Mouse (Mus musculus) gastrocnemius, postnatal 10 days (tissue): ENCODE data around the gene Galnt10. TPM values are rescaled to one million over a fixed set of nuclear protein-coding genes. Genes with fewer than 3 reads are reported as not detected.
"Not testable (repeated sequence)": the region's sequence is repeated elsewhere in the genome, so short reads cannot be mapped to it uniquely, and the experiment has no call there.

ENCODE experiments used
- DNase-seq: peaks from one replicate; pipeline ENCODE4 v3.0.0; 2021; ENCODE audit warnings: mixed read lengths
- total RNA-seq, 2 experiments: library from RNA; stranded (reverse); gene quantifications; 2 replicates each; pipeline ENCODE4 v1.2.3; 2021

Gene Galnt10
- total RNA-seq, 2 experiments from 2014 or later: 13.0 to 15.7 TPM

GRCm38 (mm10) chr11:57790866-57791535 lies 145.8 kb downstream of the Galnt10 start:
- DNase-seq: no peak

- DNase-seq: no peak
These were observed 149.8 kb downstream of the Galnt10 start for GRCm38 (mm10) chr11:57795086-57795485.

GRCm38 (mm10) chr11:57797828-57798227 lies 152.6 kb downstream of the Galnt10 start:
- DNase-seq: no peak

- DNase-seq: no peak
These were observed 154.2 kb downstream of the Galnt10 start for GRCm38 (mm10) chr11:57799456-57799855.

- no peak for DNase-seq
These were observed 155.2 kb downstream of the Galnt10 start for GRCm38 (mm10) chr11:57800266-57800951.

GRCm38 (mm10) chr11:57800971-57801765 lies 155.9 kb downstream of the Galnt10 start, which contains the start of gene Sap30l:
TSS of gene Sap30l (plus strand) at chr11:57801637.
- DNase-seq: peak; percentile 96

- DNase-seq: peak; percentile 79
These were observed 156.7 kb downstream of the Galnt10 start for GRCm38 (mm10) chr11:57801766-57802510.

GRCm38 (mm10) chr11:57802511-57802870 lies 157.2 kb downstream of the Galnt10 start:
- no peak for DNase-seq

- DNase-seq: no peak
These were observed 159.8 kb downstream of the Galnt10 start for GRCm38 (mm10) chr11:57805047-57805446.

- no peak for DNase-seq
These were observed 163.9 kb downstream of the Galnt10 start for GRCm38 (mm10) chr11:57809017-57809731.

GRCm38 (mm10) chr11:57809732-57810098 lies 164.5 kb downstream of the Galnt10 start:
- no peak for DNase-seq

- DNase-seq: peak; percentile 46
These were observed 165.8 kb downstream of the Galnt10 start for GRCm38 (mm10) chr11:57811006-57811405.

- no peak for DNase-seq
These were observed 167.0 kb downstream of the Galnt10 start for GRCm38 (mm10) chr11:57812212-57812611.

GRCm38 (mm10) chr11:57813641-57814040 lies 168.4 kb downstream of the Galnt10 start:
- no peak for DNase-seq

- no peak for DNase-seq
These were observed 172.9 kb downstream of the Galnt10 start for GRCm38 (mm10) chr11:57818189-57818588.

- peak; percentile 96 for DNase-seq
These were observed 174.8 kb downstream of the Galnt10 start for GRCm38 (mm10) chr11:57819999-57820581.

- DNase-seq: not testable (repeated sequence)
These were observed 177.9 kb downstream of the Galnt10 start for GRCm38 (mm10) chr11:57823159-57823558.

- no peak for DNase-seq
These were observed 178.5 kb downstream of the Galnt10 start for GRCm38 (mm10) chr11:57823714-57824113.

- DNase-seq: not testable (repeated sequence)
These were observed 180.0 kb downstream of the Galnt10 start for GRCm38 (mm10) chr11:57825234-57825633.

- DNase-seq: no peak
These were observed 182.0 kb downstream of the Galnt10 start for GRCm38 (mm10) chr11:57827048-57827914.
